Mouse (Mus musculus) liver, embryonic 13.5 days (tissue): Measurements from ENCODE around the gene Ccnb2. TPM values are rescaled to one million over a fixed set of nuclear protein-coding genes. Genes with fewer than 3 reads are reported as not detected.
"Not testable (repeated sequence)": the region's sequence is repeated elsewhere in the genome, so short reads cannot be mapped to it uniquely, and the experiment has no call there.

Experiments used
- ATAC-seq: fragments of 200-750 bp; cut with Nextera tagmentation; 2 replicates; pipeline ENCODE4 v1.8.0; 2017; ENCODE audit warnings: low read depth, mild to moderate bottlenecking, moderate number of reproducible peaks, moderate library complexity
- DNase-seq: peaks from one replicate; pipeline ENCODE4 v3.0.0; 2022
- H3K27ac ChIP-seq: fragments of 300-500 bp; sonication (generic); 2 replicates; pipeline ENCODE4 v1.5.1; 2015; ENCODE audit warnings: moderate library complexity, mild to moderate bottlenecking, inconsistent platforms
- H3K27me3 ChIP-seq: fragments of 300-500 bp; sonication (generic); 2 replicates; pipeline ENCODE4 v1.6.1; 2015; ENCODE audit warnings: mild to moderate bottlenecking, inconsistent platforms
- H3K36me3 ChIP-seq: fragments of 300-500 bp; sonication (generic); 2 replicates; pipeline ENCODE4 v1.6.1; 2015; ENCODE audit warnings: mild to moderate bottlenecking, inconsistent platforms
- H3K4me1 ChIP-seq: fragments of 300-500 bp; sonication (generic); replicated peaks from 2 replicates; pipeline ENCODE4 v1.6.1; 2015; ENCODE audit warnings: inconsistent platforms
- H3K4me2 ChIP-seq: fragments of 300-500 bp; sonication (generic); 2 replicates; pipeline ENCODE4 v1.6.1; 2015; ENCODE audit warnings: inconsistent platforms, mild to moderate bottlenecking, moderate library complexity
- H3K4me3 ChIP-seq: fragments of 300-500 bp; sonication (generic); replicated peaks from 2 replicates; pipeline ENCODE4 v1.5.1; 2015; ENCODE audit warnings: mild to moderate bottlenecking, inconsistent platforms
- H3K9ac ChIP-seq: fragments of 300-500 bp; sonication (generic); 2 replicates; pipeline ENCODE4 v1.6.1; 2015; ENCODE audit warnings: mild to moderate bottlenecking, inconsistent platforms
- H3K9me3 ChIP-seq: fragments of 300-500 bp; sonication (generic); replicated peaks from 2 replicates; pipeline ENCODE4 v1.6.1; 2016; ENCODE audit warnings: inconsistent platforms
- WGBS: fragments of 180-500 bp; shearing (Covaris S2); methylation state at CpG from one replicate; pipeline ENCODE4 v1.1.7; 2015; ENCODE audit not compliant: insufficient replicate concordance; 5-methylcytosine and 5-hydroxymethylcytosine counted together
- polyA plus RNA-seq: library from polyadenylated mRNA; unstranded; fragments of >200 nt; fragmentation: Nextera tagmentation; extraction: Ambion mirVana; gene quantifications from 2 replicates; pipeline ENCODE4 v1.2.1, GENCODE M21; 2015

The Ccnb2 gene
- polyA plus RNA-seq, result 226 and 236 TPM in 2 replicates

DNA sequence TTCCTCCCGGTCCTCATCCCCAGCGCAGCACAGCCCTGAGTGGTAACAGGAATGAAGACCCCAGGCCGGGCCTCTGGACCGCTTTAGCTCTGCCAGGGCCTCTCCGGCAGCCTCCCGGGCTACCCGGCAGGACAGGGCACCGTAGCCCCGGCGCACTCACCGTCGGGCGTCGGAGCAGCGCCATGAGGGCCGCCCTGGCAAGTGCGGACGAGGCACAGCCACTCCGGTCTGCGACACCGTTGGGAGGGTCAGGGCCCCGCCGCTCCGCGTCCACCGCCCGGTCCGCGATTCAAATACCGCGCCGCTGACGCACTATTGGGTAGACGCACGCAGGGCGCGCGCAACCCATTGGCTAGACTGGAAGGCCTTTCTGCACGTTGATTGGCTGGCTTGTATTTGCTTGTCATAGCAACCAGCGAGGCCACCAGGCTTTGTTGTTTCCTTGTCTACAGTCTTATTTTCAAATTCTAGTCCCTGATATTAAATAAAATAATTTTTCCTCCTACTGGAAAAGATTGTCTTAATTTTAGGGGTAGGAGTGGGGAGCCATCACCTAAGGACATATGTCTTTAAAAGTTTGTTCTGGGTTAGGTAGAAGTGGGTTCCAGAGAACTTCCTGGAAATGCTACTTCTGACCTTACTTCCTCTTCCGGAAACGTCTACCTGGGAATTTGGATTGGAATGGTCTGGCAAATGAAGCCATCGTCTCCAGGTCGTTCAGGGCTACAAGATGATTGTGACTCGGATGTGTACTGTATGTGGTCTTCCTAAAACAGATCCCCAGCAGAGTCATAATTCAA lies at the start of gene Ccnb2:
TSS of gene Ccnb2 (minus strand) at position 291 of the 800 bp plus-strand sequence.
- Histone ChIP-seq H3K27me3 (no peaks in the 10 kb centered on the region), H3K4me1 (peaks cover 26% of the 10 kb centered on the region), H3K4me2 (peak within 1 kb of the TSS; percentile 77), H3K4me3 (peak within 1 kb of the TSS; percentile 97), H3K9ac (peak within 1 kb of the TSS; percentile 99), H3K9me3 (no peaks in the 10 kb centered on the region), H3K27ac (peak within 1 kb of the TSS; percentile 97), H3K36me3 (peaks cover 47% of the 10 kb centered on the region)
- ATAC-seq (peak; percentile 100), DNase-seq (peak; percentile 91)
- WGBS, result 1% methylated on average over 45 of the region's 45 CpGs

DNA sequence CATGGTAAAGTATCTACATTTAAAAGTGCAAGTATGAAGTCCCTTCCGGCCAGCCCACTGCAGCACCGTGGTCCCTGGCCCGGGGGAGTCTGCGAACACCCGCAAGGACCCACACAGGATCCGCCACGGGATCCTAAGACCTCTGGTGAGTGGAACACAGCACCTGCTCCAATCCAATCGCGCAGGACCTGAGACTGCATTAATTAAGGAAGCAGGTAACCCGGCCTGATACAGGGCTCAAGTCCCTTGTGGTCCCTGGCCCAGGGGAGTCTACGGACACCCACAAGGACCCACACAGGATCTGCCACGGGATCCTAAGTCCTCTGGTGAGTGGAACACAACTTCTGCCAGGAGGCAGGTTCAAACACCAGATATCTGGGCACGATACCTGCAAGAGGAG lies 41.7 kb upstream of the Ccnb2 start:
- not testable (repeated sequence) for H3K9ac ChIP-seq, H3K4me3 ChIP-seq, DNase-seq, H3K4me2 ChIP-seq, H3K27ac ChIP-seq, H3K4me1 ChIP-seq, ATAC-seq, H3K27me3 ChIP-seq, H3K9me3 ChIP-seq
- 90% methylated on average over 13 of the region's 13 CpGs for WGBS
- peaks cover 32% of the 10 kb centered on the region for H3K36me3 ChIP-seq

DNA sequence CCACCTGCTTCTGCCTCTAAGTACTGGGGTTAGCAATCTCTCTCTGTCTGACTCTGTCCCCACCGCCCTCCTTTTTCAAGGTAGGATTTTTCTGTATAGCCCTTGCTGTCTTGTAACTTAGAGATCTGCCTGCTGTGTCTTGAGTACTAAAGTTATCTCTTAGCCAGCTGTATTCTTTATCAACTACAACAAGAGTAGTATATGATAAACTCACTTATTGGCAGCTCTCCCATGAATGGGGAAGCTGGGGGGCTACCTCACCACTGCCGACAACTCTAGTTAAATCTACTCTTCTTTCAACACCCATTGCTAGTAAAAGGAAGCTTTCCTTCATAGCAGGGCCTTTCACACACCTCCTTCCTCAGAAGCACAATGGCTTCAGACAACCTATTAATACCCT lies 31.0 kb upstream of the Ccnb2 start:
- no peak for DNase-seq
- Histone ChIP-seq H3K36me3 (peaks cover 60% of the 10 kb centered on the region), H3K4me3 (no peak overlapping the region), H3K9ac (no peak overlapping the region), H3K4me1 (no peaks in the 10 kb centered on the region; the same call in 1 of the 2 replicates), H3K27me3 (no peaks in the 10 kb centered on the region), H3K9me3 (no peaks in the 10 kb centered on the region), H3K27ac (no peak overlapping the region), H3K4me2 (no peak overlapping the region)
- ATAC-seq, result no peak
- 57% methylated on average over 2 of the region's 2 CpGs for WGBS

DNA sequence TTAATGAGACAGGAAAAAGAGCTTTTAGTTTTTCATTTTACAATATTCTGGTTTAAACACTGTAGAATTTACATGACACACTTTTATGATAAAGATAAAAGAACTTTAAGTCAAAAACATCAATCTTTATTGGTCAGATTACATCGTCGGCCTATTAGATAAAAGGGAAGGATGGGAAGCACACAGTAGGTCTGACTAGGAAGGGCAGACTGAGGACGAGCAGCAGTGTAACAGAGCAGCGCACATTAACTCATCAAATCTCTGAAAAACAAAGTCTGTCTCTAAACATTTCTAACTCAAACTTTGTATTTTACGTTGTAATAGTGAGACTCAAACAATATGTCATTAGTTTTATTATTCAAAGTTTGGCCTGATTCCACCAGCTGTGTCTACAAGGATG lies 27.7 kb upstream of the Ccnb2 start:
- Histone ChIP-seq H3K4me2 (no peak overlapping the region), H3K27ac (no peak overlapping the region), H3K27me3 (no peaks in the 10 kb centered on the region), H3K9ac (no peak overlapping the region), H3K36me3 (peaks cover 47% of the 10 kb centered on the region), H3K4me1 (no peaks in the 10 kb centered on the region; the same call in 1 of the 2 replicates), H3K9me3 (no peaks in the 10 kb centered on the region), H3K4me3 (no peak overlapping the region)
- no peak for ATAC-seq
- WGBS, result 90% methylated on average over 5 of the region's 5 CpGs
- DNase-seq, result no peak

DNA sequence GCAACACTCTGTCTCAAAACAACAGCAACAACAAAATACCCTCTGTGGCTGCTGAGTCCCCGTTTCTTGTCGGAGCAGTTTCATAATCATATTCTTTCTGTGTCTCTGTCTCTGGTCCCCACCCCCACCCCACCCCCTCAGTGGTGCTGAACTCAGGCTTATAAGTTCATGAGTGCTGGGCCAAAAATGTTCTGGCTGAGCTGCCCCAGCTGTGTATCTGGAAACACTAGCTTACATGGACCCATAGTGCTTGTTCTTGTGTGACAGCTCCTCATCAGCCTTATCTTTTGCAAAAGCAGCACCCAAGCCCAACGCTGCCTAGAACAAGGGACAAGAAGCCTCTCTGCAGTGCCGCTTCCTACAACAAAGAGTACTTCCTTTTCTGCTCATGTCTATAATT lies 18.6 kb upstream of the Ccnb2 start:
- Histone ChIP-seq H3K27ac (no peak overlapping the region), H3K27me3 (no peaks in the 10 kb centered on the region), H3K9me3 (no peaks in the 10 kb centered on the region), H3K9ac (no peak overlapping the region), H3K4me1 (peaks cover 4% of the 10 kb centered on the region), H3K4me3 (no peak overlapping the region), H3K4me2 (no peak overlapping the region), H3K36me3 (peaks cover 80% of the 10 kb centered on the region)
- ATAC-seq (no peak), DNase-seq (no peak)
- 79% methylated on average over 4 of the region's 4 CpGs for WGBS

DNA sequence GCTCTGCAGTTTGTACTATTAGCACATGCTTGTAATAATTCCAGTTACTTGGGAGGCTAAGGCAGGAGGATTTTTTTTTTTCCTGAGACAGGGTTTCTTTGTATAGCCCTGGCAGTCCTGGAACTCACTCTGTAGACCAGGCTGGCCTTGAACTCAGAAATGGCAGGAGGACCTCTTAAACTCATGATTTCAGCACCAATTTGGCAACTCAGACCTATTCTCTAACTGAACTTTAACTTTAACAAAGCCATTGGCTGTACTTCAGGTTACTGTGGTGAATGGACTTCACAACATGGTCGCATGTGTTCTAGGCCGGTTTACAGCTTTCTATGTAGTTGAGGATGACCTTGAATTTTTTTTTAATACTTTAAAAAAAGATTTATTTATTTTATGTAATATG lies 1.3 kb upstream of the Ccnb2 start:
- WGBS, result 87% methylated on average over 2 of the region's 2 CpGs
- Histone ChIP-seq H3K4me3 (no peak overlapping the region), H3K9ac (no peak overlapping the region), H3K36me3 (peaks cover 46% of the 10 kb centered on the region), H3K27me3 (no peaks in the 10 kb centered on the region), H3K4me2 (no peak overlapping the region), H3K9me3 (no peaks in the 10 kb centered on the region), H3K27ac (no peak overlapping the region), H3K4me1 (peaks cover 26% of the 10 kb centered on the region)
- no peak for ATAC-seq
- no peak for DNase-seq

DNA sequence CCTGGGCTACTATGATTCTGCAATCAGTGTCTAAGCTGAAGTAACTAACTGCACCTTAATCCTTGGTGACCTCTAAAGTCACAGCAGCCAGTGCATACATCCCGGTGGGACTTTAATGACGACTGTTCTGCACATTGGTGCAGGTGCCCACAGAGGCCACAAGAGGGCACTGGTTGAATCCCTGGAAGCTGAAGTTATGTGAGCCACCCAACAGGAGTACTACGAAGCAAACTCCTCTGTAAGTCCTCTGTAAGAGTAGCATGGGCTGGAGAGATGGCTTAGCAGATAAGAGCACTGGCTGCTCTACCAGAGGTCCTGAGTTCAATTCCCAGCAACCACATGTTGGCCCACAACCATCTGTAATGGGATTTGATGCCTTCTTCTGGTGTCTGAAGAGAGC lies 4.9 kb downstream of the Ccnb2 start:
- Histone ChIP-seq H3K9me3 (no peaks in the 10 kb centered on the region), H3K4me2 (no peak overlapping the region), H3K4me1 (peaks cover 20% of the 10 kb centered on the region), H3K36me3 (peaks cover 78% of the 10 kb centered on the region), H3K27me3 (no peaks in the 10 kb centered on the region), H3K27ac (no peak overlapping the region), H3K4me3 (no peak overlapping the region), H3K9ac (no peak overlapping the region)
- no peak for ATAC-seq
- DNase-seq, result peak; percentile 18
- WGBS, result 63% methylated on average over 3 of the region's 3 CpGs

DNA sequence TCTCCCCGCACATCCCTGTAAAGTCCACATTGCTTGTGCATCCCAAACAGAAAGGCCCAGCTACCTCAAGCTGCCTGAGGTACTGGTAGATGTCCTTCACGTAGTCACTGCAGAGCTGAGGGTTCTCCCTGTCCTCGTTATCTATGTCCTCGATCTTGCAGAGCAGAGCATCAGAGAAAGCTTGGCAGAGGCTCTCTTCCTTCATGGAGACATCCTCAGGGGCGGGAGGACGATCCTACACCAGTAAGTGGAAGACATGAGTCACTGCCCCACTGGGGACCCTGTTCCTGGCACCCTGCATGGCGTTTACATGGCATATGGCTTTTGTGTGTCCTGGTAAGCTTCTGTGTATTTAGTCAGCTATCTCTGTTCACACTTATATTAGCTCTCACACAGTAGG lies 8.3 kb downstream of the Ccnb2 start:
- Histone ChIP-seq H3K4me3 (no peak overlapping the region), H3K36me3 (peaks cover 98% of the 10 kb centered on the region), H3K27me3 (no peaks in the 10 kb centered on the region), H3K4me1 (no peaks in the 10 kb centered on the region), H3K9me3 (no peaks in the 10 kb centered on the region), H3K9ac (no peak overlapping the region), H3K27ac (no peak overlapping the region), H3K4me2 (no peak overlapping the region)
- DNase-seq (no peak), ATAC-seq (no peak)
- 88% methylated on average over 7 of the region's 7 CpGs for WGBS

DNA sequence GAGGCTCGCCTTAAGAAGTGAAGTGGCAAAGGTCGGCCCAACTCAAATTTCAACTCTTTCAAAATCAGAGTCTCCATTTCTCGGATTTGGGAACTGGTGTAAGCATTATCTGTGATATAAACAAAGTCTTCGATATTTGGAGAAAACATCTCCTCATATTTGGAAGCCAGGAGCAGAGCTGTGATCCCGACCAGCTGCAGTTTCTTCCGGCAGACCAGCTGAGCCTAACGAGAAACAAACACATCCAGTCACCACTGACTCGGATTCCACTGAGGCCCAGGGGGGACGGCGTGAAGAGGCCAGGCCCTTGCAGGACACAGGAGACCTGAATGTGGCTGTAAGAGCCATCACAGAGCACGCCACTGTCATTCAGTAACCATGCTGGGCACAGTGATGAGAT lies 10.7 kb downstream of the Ccnb2 start:
- no peaks in the 10 kb centered on the region for H3K9me3 ChIP-seq
- DNase-seq (no peak), ATAC-seq (no peak)
- no peak overlapping the region for H3K27ac ChIP-seq
- H3K4me1 ChIP-seq, result no peaks in the 10 kb centered on the region
- no peak overlapping the region for H3K4me3 ChIP-seq
- H3K27me3 ChIP-seq, result no peaks in the 10 kb centered on the region
- H3K4me2 ChIP-seq, result no peak overlapping the region
- H3K36me3 ChIP-seq, result peaks cover 95% of the 10 kb centered on the region
- H3K9ac ChIP-seq, result no peak overlapping the region
- WGBS, result 86% methylated on average over 11 of the region's 11 CpGs

DNA sequence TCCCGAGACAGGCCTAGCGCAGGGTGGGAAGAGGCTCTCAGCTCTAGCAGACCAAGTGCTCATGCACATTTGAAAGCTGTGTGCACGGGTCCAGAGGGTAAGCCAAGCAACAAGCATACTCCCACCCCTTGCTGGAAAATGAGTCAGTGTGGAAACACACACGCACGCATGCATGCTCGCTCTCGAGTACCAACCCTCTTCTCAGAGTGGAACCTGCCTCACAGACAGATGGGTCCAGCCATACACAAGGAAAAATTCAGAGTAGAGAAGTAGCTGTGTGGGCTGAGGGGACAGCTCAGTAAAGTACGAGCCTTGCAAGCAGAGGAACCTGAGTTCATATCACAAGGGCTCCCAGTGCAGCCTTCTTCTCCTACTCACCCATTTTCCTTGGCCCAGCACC lies 11.6 kb downstream of the Ccnb2 start:
- Histone ChIP-seq H3K4me2 (no peak overlapping the region), H3K9ac (no peak overlapping the region), H3K9me3 (no peaks in the 10 kb centered on the region), H3K36me3 (peaks cover 86% of the 10 kb centered on the region), H3K4me1 (no peaks in the 10 kb centered on the region), H3K27ac (no peak overlapping the region), H3K4me3 (no peak overlapping the region), H3K27me3 (no peaks in the 10 kb centered on the region)
- DNase-seq (no peak), ATAC-seq (no peak)
- WGBS, result 91% methylated on average over 8 of the region's 8 CpGs

DNA sequence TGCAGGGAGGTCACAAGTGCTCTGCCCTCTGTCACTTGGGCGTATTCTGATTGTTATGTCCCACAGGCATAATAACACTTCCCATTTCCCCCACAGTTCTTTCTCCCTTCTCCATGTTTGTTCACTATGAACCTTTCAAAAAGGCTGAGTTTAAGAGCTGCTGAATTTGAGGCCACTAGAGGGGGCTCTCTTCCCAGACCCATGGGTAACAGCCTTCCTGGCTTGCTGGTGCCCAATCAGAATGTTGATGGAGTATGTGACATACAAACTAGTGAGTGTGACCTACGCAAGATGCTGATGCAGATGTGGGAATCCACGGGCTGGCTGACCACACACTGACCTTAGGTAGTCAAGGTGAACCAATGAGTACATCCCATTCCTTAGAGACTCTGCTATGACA lies 12.6 kb downstream of the Ccnb2 start:
- WGBS, result 95% methylated on average over 3 of the region's 3 CpGs
- Histone ChIP-seq H3K36me3 (peaks cover 76% of the 10 kb centered on the region), H3K27ac (no peak overlapping the region), H3K4me1 (no peaks in the 10 kb centered on the region), H3K4me3 (no peak overlapping the region), H3K27me3 (no peaks in the 10 kb centered on the region), H3K9me3 (no peaks in the 10 kb centered on the region), H3K4me2 (no peak overlapping the region), H3K9ac (no peak overlapping the region)
- no peak for DNase-seq
- no peak for ATAC-seq

DNA sequence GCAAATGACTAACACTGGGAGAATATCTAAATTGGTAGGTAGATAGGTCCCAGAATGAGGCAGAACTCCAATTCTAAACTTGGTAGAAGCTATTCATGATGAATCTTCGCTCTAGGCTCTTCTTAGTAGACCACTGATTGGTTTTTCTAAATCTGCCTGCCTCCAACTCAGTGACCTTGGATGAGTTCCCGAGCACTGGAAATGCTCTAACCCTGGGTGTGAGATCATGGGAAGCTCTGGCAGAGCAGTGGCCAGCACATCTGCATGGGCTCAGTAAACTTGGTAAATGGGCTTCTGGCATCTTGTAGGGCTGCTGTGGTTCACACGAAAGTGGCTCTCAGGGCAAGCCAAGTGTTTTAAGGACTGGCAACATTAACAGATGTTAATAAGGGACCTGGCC lies 14.8 kb downstream of the Ccnb2 start:
- no peak overlapping the region for H3K9ac ChIP-seq
- H3K4me3 ChIP-seq, result no peak overlapping the region
- DNase-seq (no peak), ATAC-seq (no peak)
- WGBS, result 86% methylated on average over 3 of the region's 3 CpGs
- H3K4me2 ChIP-seq, result no peak overlapping the region
- no peaks in the 10 kb centered on the region for H3K4me1 ChIP-seq
- H3K36me3 ChIP-seq, result peaks cover 54% of the 10 kb centered on the region
- no peak overlapping the region for H3K27ac ChIP-seq
- no peaks in the 10 kb centered on the region for H3K27me3 ChIP-seq
- H3K9me3 ChIP-seq, result no peaks in the 10 kb centered on the region
